Mouse (Mus musculus) kidney, adult 10 weeks (tissue): Measurements from ENCODE around the gene Olfr736. TPM values are rescaled to one million over a fixed set of nuclear protein-coding genes. Genes with fewer than 3 reads are reported as not detected.

ENCODE experiments used
- polyA plus RNA-seq: library from polyadenylated mRNA; stranded (reverse); fragments of 350-450 nt; fragmentation: Illumina TruSeq; extraction: RNeasy Lipid Tissue Mini Kit (QIAGEN cat#74804); gene quantifications from one replicate; pipeline ENCODE4 v1.2.3, GENCODE M21; 2014; ENCODE audit warnings: low read depth, low replicate concordance

Olfr736 gene
- polyA plus RNA-seq = not detected

GRCm38 (mm10) chr14:50380863-50381262 is at the start of gene Olfr736:
TSS of gene Olfr736 (plus strand) at chr14:50381163.

GRCm38 (mm10) chr14:50348796-50349195 is 32.2 kb upstream of the Olfr736 start, which contains the start of gene Olfr735:
TSS of gene Olfr735 (minus strand) at chr14:50348872.

GRCm38 (mm10) chr14:50357593-50357992 is 23.4 kb upstream of the Olfr736 start, which contains the start of gene Tlr11:
TSS of gene Tlr11 (plus strand) at chr14:50357914.

GRCm38 (mm10) chr14:50407268-50407667 is 26.3 kb downstream of the Olfr736 start, which contains the start of gene Olfr738:
TSS of gene Olfr738 (plus strand) at chr14:50407568.

GRCm38 (mm10) chr14:50418326-50418725 is 37.4 kb downstream of the Olfr736 start, which contains the start of gene Olfr739:
TSS of gene Olfr739 (plus strand) at chr14:50418626.

Other genes starting within 250 kb of the Olfr736 start
- not detected for gene Olfr728, start 238.5 kb upstream of the Olfr736 start, polyA plus RNA-seq
- not detected for gene Olfr729, start 228.3 kb upstream of the Olfr736 start, polyA plus RNA-seq
- not detected for gene Olfr730, start 193.0 kb upstream of the Olfr736 start, polyA plus RNA-seq
- gene Olfr731, start 139.3 kb upstream of the Olfr736 start, polyA plus RNA-seq = not detected
- gene Olfr732, start 97.0 kb upstream of the Olfr736 start, polyA plus RNA-seq = not detected
- not detected for gene Olfr733, start 79.6 kb upstream of the Olfr736 start, polyA plus RNA-seq
- not detected for gene Olfr734, start 54.4 kb upstream of the Olfr736 start, polyA plus RNA-seq
- gene Olfr735, start 32.3 kb upstream of the Olfr736 start, polyA plus RNA-seq = not detected
- gene Tlr11, start 23.2 kb upstream of the Olfr736 start, polyA plus RNA-seq = 0.24 TPM
- gene Olfr738, start 26.4 kb downstream of the Olfr736 start, polyA plus RNA-seq = not detected
- gene Olfr739, start 37.5 kb downstream of the Olfr736 start, polyA plus RNA-seq = not detected
- not detected for gene Olfr740, start 64.4 kb downstream of the Olfr736 start, polyA plus RNA-seq
- not detected for gene Olfr741, start 91.6 kb downstream of the Olfr736 start, polyA plus RNA-seq
- gene Olfr742, start 122.4 kb downstream of the Olfr736 start, polyA plus RNA-seq = not detected
- gene Olfr743, start 140.7 kb downstream of the Olfr736 start, polyA plus RNA-seq = not detected
- not detected for gene Olfr744, start 233.7 kb downstream of the Olfr736 start, polyA plus RNA-seq